Mouse (Mus musculus): ENCODE data around the gene Smg1. TPM values are rescaled to one million over a fixed set of nuclear protein-coding genes. Genes with fewer than 3 reads are reported as not detected.

Smg1 gene
- polyA plus RNA-seq, 1 experiment from 2014 or later = 10.8 TPM

- 80% methylated on average over 3 of the region's 3 CpGs for WGBS
- no peak overlapping the region for H3K27ac ChIP-seq (ENCODE audit: low read length)
Observed at GRCm38 (mm10) chr7:118118426-118118825, 125.0 kb downstream of the Smg1 start.

GRCm38 (mm10) chr7:118117539-118118210, 125.8 kb downstream of the Smg1 start:
- Histone ChIP-seq H3K4me3 (ENCODE audit: low read length) (no peak overlapping the region), H3K4me2 (ENCODE audit: low read depth, low read length) (no peak overlapping the region), H3K27me3 (replicated peaks; ENCODE audit: control insufficient read depth, insufficient read depth, low read length) (no peaks in the 10 kb centered on the region), H3K36me3 (ENCODE audit: control insufficient read depth, insufficient read depth, low read length) (peaks cover 26% of the 10 kb centered on the region), H3K9me3 (ENCODE audit: control insufficient read depth, low read length) (no peaks in the 10 kb centered on the region), H3K9ac (ENCODE audit: low read depth, low read length) (no peak overlapping the region), H3K4me1 (ENCODE audit: control insufficient read depth, insufficient read depth, low read length) (peaks cover 18% of the 10 kb centered on the region), H3K27ac (ENCODE audit: low read length) (0 out of 2 replicates have a peak overlapping the region, but pooled peaks have one; percentile 48)
- no peak for ATAC-seq
- WGBS = 50% methylated on average over 4 of the region's 4 CpGs

More at GRCm38 (mm10) chr7:118118426-118118825, 125.0 kb downstream of the Smg1 start:
- Histone ChIP-seq H3K4me3 (ENCODE audit: low read length) (no peak overlapping the region), H3K4me1 (ENCODE audit: control insufficient read depth, insufficient read depth, low read length) (peaks cover 12% of the 10 kb centered on the region), H3K9me3 (ENCODE audit: control insufficient read depth, low read length) (no peaks in the 10 kb centered on the region), H3K27me3 (replicated peaks; ENCODE audit: control insufficient read depth, insufficient read depth, low read length) (no peaks in the 10 kb centered on the region), H3K36me3 (ENCODE audit: control insufficient read depth, insufficient read depth, low read length) (peaks cover 27% of the 10 kb centered on the region), H3K4me2 (ENCODE audit: low read depth, low read length) (no peak overlapping the region), H3K9ac (ENCODE audit: low read depth, low read length) (no peak overlapping the region)
- no peak for ATAC-seq

- H3K9ac ChIP-seq (ENCODE audit: low read depth, low read length) = peak overlapping the region; percentile 72; the same call in 1 of the 2 replicates
- peak; percentile 7; the same call in 1 of the 2 replicates for ATAC-seq
- H3K4me2 ChIP-seq (ENCODE audit: low read depth, low read length) = peak overlapping the region; percentile 76
- peak overlapping the region; percentile 94 for H3K4me3 ChIP-seq (ENCODE audit: low read length)
- H3K27me3 ChIP-seq (replicated peaks; ENCODE audit: control insufficient read depth, insufficient read depth, low read length) = no peaks in the 10 kb centered on the region
- whole genome bisulfite sequencing = 15% methylated on average over 8 of the region's 8 CpGs
- H3K4me1 ChIP-seq (ENCODE audit: control insufficient read depth, insufficient read depth, low read length) = peaks cover 25% of the 10 kb centered on the region
- peaks cover 24% of the 10 kb centered on the region for H3K36me3 ChIP-seq (ENCODE audit: control insufficient read depth, insufficient read depth, low read length)
- peak overlapping the region; percentile 48; the same call in 1 of the 2 replicates for H3K27ac ChIP-seq (ENCODE audit: low read length)
- no peaks in the 10 kb centered on the region for H3K9me3 ChIP-seq (ENCODE audit: control insufficient read depth, low read length)
Observed at GRCm38 (mm10) chr7:118116787-118117538, 126.5 kb downstream of the Smg1 start.

- Histone ChIP-seq H3K27ac (ENCODE audit: low read length) (peak within 1 kb of the TSS; percentile 93), H3K4me1 (ENCODE audit: control insufficient read depth, insufficient read depth, low read length) (peaks cover 33% of the 10 kb centered on the region), H3K9me3 (ENCODE audit: control insufficient read depth, low read length) (no peaks in the 10 kb centered on the region), H3K36me3 (ENCODE audit: control insufficient read depth, insufficient read depth, low read length) (peaks cover 23% of the 10 kb centered on the region), H3K9ac (ENCODE audit: low read depth, low read length) (peak within 1 kb of the TSS; percentile 97), H3K27me3 (replicated peaks; ENCODE audit: control insufficient read depth, insufficient read depth, low read length) (no peaks in the 10 kb centered on the region), H3K4me2 (ENCODE audit: low read depth, low read length) (peak within 1 kb of the TSS; percentile 76), H3K4me3 (ENCODE audit: low read length) (peak within 1 kb of the TSS; percentile 94)
- WGBS = under 1% methylated on average over 40 of the region's 40 CpGs
- peak; percentile 78 for ATAC-seq
Observed at GRCm38 (mm10) chr7:118115877-118116568, 127.4 kb downstream of the Smg1 start, which contains the start of gene Rps15a. Gene Rps15a (minus strand): TSS chr7:118116188.

- Histone ChIP-seq H3K27me3 (replicated peaks; ENCODE audit: control insufficient read depth, insufficient read depth, low read length) (no peaks in the 10 kb centered on the region), H3K36me3 (ENCODE audit: control insufficient read depth, insufficient read depth, low read length) (peaks cover 20% of the 10 kb centered on the region), H3K4me2 (ENCODE audit: low read depth, low read length) (peak overlapping the region; percentile 63), H3K9me3 (ENCODE audit: control insufficient read depth, low read length) (no peaks in the 10 kb centered on the region), H3K4me3 (ENCODE audit: low read length) (peak overlapping the region; percentile 94), H3K4me1 (ENCODE audit: control insufficient read depth, insufficient read depth, low read length) (peaks cover 38% of the 10 kb centered on the region), H3K9ac (ENCODE audit: low read depth, low read length) (peak overlapping the region; percentile 97), H3K27ac (ENCODE audit: low read length) (peak overlapping the region; percentile 93)
- 2% methylated on average over 20 of the region's 20 CpGs for WGBS
- ATAC-seq = peak; percentile 47; the same call in 1 of the 2 replicates
Observed at GRCm38 (mm10) chr7:118115533-118115876, 128.0 kb downstream of the Smg1 start.

- 64% methylated on average over 5 of the region's 5 CpGs for WGBS
- Histone ChIP-seq H3K4me3 (ENCODE audit: low read length) (peak overlapping the region; percentile 94), H3K27me3 (replicated peaks; ENCODE audit: control insufficient read depth, insufficient read depth, low read length) (no peaks in the 10 kb centered on the region), H3K36me3 (ENCODE audit: control insufficient read depth, insufficient read depth, low read length) (peaks cover 17% of the 10 kb centered on the region), H3K9ac (ENCODE audit: low read depth, low read length) (peak overlapping the region; percentile 97), H3K27ac (ENCODE audit: low read length) (no peak overlapping the region), H3K4me2 (ENCODE audit: low read depth, low read length) (peak overlapping the region; percentile 63), H3K9me3 (ENCODE audit: control insufficient read depth, low read length) (no peaks in the 10 kb centered on the region), H3K4me1 (ENCODE audit: control insufficient read depth, insufficient read depth, low read length) (peaks cover 38% of the 10 kb centered on the region)
- ATAC-seq = no peak
Observed at GRCm38 (mm10) chr7:118113541-118114297, 129.8 kb downstream of the Smg1 start.

- H3K36me3 ChIP-seq (ENCODE audit: control insufficient read depth, insufficient read depth, low read length) = peaks cover 28% of the 10 kb centered on the region
- H3K4me3 ChIP-seq (ENCODE audit: low read length) = 0 out of 2 replicates have a peak overlapping the region, but pooled peaks have one; percentile 0
- H3K4me1 ChIP-seq (ENCODE audit: control insufficient read depth, insufficient read depth, low read length) = peaks cover 38% of the 10 kb centered on the region
- H3K9ac ChIP-seq (ENCODE audit: low read depth, low read length) = no peak overlapping the region
- no peak overlapping the region for H3K27ac ChIP-seq (ENCODE audit: low read length)
- H3K4me2 ChIP-seq (ENCODE audit: low read depth, low read length) = no peak overlapping the region; the same call in 1 of the 2 replicates
- 77% methylated on average over 3 of the region's 3 CpGs for WGBS
- H3K27me3 ChIP-seq (replicated peaks; ENCODE audit: control insufficient read depth, insufficient read depth, low read length) = no peaks in the 10 kb centered on the region
- ATAC-seq = no peak
- H3K9me3 ChIP-seq (ENCODE audit: control insufficient read depth, low read length) = no peaks in the 10 kb centered on the region
Observed at GRCm38 (mm10) chr7:118111128-118111527, 132.3 kb downstream of the Smg1 start.

GRCm38 (mm10) chr7:118107671-118108070, 135.8 kb downstream of the Smg1 start:
- Histone ChIP-seq H3K9me3 (ENCODE audit: control insufficient read depth, low read length) (no peaks in the 10 kb centered on the region), H3K27me3 (replicated peaks; ENCODE audit: control insufficient read depth, insufficient read depth, low read length) (no peaks in the 10 kb centered on the region), H3K9ac (ENCODE audit: low read depth, low read length) (no peak overlapping the region), H3K36me3 (ENCODE audit: control insufficient read depth, insufficient read depth, low read length) (peaks cover 28% of the 10 kb centered on the region), H3K4me2 (ENCODE audit: low read depth, low read length) (no peak overlapping the region), H3K4me3 (ENCODE audit: low read length) (no peak overlapping the region), H3K27ac (ENCODE audit: low read length) (no peak overlapping the region), H3K4me1 (ENCODE audit: control insufficient read depth, insufficient read depth, low read length) (peaks cover 20% of the 10 kb centered on the region)
- no peak for ATAC-seq
- 67% methylated on average over 1 of the region's 1 CpGs for WGBS

Measured in intestine, embryonic 16.5 days (tissue).